Mouse (Mus musculus): ENCODE data around the gene Tmem30b. TPM values are rescaled to one million over a fixed set of nuclear protein-coding genes. Genes with fewer than 3 reads are reported as not detected.
"Not testable (repeated sequence)": the region's sequence is repeated elsewhere in the genome, so short reads cannot be mapped to it uniquely, and the experiment has no call there.

Gene Tmem30b
- polyA plus RNA-seq, 1 experiment from 2014 or later = 22.9 TPM

- no peak for DNase-seq (ENCODE audit: low spot score)
- no peak overlapping the region; the same call in 1 of the 2 replicates for H3K9ac ChIP-seq (ENCODE audit: low read length)
- H3K4me1 ChIP-seq (ENCODE audit: control insufficient read depth, insufficient read depth, low read length) = peaks cover 20% of the 10 kb centered on the region
- no peak overlapping the region for H3K27ac ChIP-seq (replicated peaks; ENCODE audit: low read depth, low read length)
- no peak overlapping the region for H3K4me2 ChIP-seq (ENCODE audit: low read depth, severe bottlenecking)
- no peaks in the 10 kb centered on the region for H3K27me3 ChIP-seq (ENCODE audit: control insufficient read depth, insufficient read depth, low read length)
- ATAC-seq (ENCODE audit: insufficient number of reproducible peaks, low FRiP score, low TSS enrichment, low read depth) = no peak
- H3K36me3 ChIP-seq (ENCODE audit: control insufficient read depth, insufficient read depth, low read length) = no peaks in the 10 kb centered on the region
- H3K4me3 ChIP-seq (ENCODE audit: low read depth, low read length) = no peak overlapping the region
- H3K9me3 ChIP-seq (ENCODE audit: control insufficient read depth, low read length) = no peaks in the 10 kb centered on the region
- 35% methylated on average over 11 of the region's 11 CpGs for WGBS
These were observed 14.2 kb downstream of the Tmem30b start for GRCm38 (mm10) chr12:73531889-73532479.

- WGBS = 54% methylated on average over 11 of the region's 11 CpGs
- Histone ChIP-seq H3K9ac (ENCODE audit: low read length) (no peak overlapping the region), H3K4me1 (ENCODE audit: control insufficient read depth, insufficient read depth, low read length) (peaks cover 35% of the 10 kb centered on the region), H3K27ac (replicated peaks; ENCODE audit: low read depth, low read length) (peak overlapping the region; percentile 56; the same call in 1 of the 2 replicates), H3K4me2 (ENCODE audit: low read depth, severe bottlenecking) (peak overlapping the region; percentile 22; the same call in 1 of the 2 replicates), H3K9me3 (ENCODE audit: control insufficient read depth, low read length) (no peaks in the 10 kb centered on the region), H3K4me3 (ENCODE audit: low read depth, low read length) (no peak overlapping the region), H3K27me3 (ENCODE audit: control insufficient read depth, insufficient read depth, low read length) (no peaks in the 10 kb centered on the region), H3K36me3 (ENCODE audit: control insufficient read depth, insufficient read depth, low read length) (no peaks in the 10 kb centered on the region)
- no peak for DNase-seq (ENCODE audit: low spot score)
- no peak for ATAC-seq (ENCODE audit: insufficient number of reproducible peaks, low FRiP score, low TSS enrichment, low read depth)
These were observed 16.6 kb downstream of the Tmem30b start for GRCm38 (mm10) chr12:73529590-73529989.

GRCm38 (mm10) chr12:73529131-73529530, 17.1 kb downstream of the Tmem30b start:
- Histone ChIP-seq H3K27ac (replicated peaks; ENCODE audit: low read depth, low read length) (peak overlapping the region; percentile 56; the same call in 1 of the 2 replicates), H3K27me3 (ENCODE audit: control insufficient read depth, insufficient read depth, low read length) (no peaks in the 10 kb centered on the region), H3K9me3 (ENCODE audit: control insufficient read depth, low read length) (no peaks in the 10 kb centered on the region), H3K4me1 (ENCODE audit: control insufficient read depth, insufficient read depth, low read length) (peaks cover 37% of the 10 kb centered on the region), H3K4me2 (ENCODE audit: low read depth, severe bottlenecking) (peak overlapping the region; percentile 22), H3K36me3 (ENCODE audit: control insufficient read depth, insufficient read depth, low read length) (no peaks in the 10 kb centered on the region), H3K4me3 (ENCODE audit: low read depth, low read length) (no peak overlapping the region), H3K9ac (ENCODE audit: low read length) (no peak overlapping the region)
- peak; percentile 74 for ATAC-seq (ENCODE audit: insufficient number of reproducible peaks, low FRiP score, low TSS enrichment, low read depth)
- WGBS = 8% methylated on average over 9 of the region's 9 CpGs
- DNase-seq (ENCODE audit: low spot score) = peak; percentile 83

- not testable (repeated sequence) for H3K4me3 ChIP-seq (ENCODE audit: low read depth, low read length); H3K4me2 ChIP-seq (ENCODE audit: low read depth, severe bottlenecking); H3K27me3 ChIP-seq (ENCODE audit: control insufficient read depth, insufficient read depth, low read length); H3K36me3 ChIP-seq (ENCODE audit: control insufficient read depth, insufficient read depth, low read length); H3K9ac ChIP-seq (ENCODE audit: low read length); H3K9me3 ChIP-seq (ENCODE audit: control insufficient read depth, low read length); DNase-seq (ENCODE audit: low spot score); H3K27ac ChIP-seq (replicated peaks; ENCODE audit: low read depth, low read length)
- ATAC-seq (ENCODE audit: insufficient number of reproducible peaks, low FRiP score, low TSS enrichment, low read depth) = 0 out of 2 replicates have a peak, but pooled peaks have one; percentile 41
- WGBS = 88% methylated on average over 1 of the region's 1 CpGs
- H3K4me1 ChIP-seq (ENCODE audit: control insufficient read depth, insufficient read depth, low read length) = peaks cover 42% of the 10 kb centered on the region
These were observed 18.1 kb downstream of the Tmem30b start for GRCm38 (mm10) chr12:73528142-73528541.

GRCm38 (mm10) chr12:73525254-73525885, 20.8 kb downstream of the Tmem30b start:
- H3K4me3 ChIP-seq (ENCODE audit: low read depth, low read length) = no peak overlapping the region
- H3K27ac ChIP-seq (replicated peaks; ENCODE audit: low read depth, low read length) = peak overlapping the region; percentile 67; the same call in 1 of the 2 replicates

GRCm38 (mm10) chr12:73523066-73523465, 23.1 kb downstream of the Tmem30b start:
- Histone ChIP-seq H3K4me2 (ENCODE audit: low read depth, severe bottlenecking) (no peak overlapping the region), H3K4me1 (ENCODE audit: control insufficient read depth, insufficient read depth, low read length) (peaks cover 38% of the 10 kb centered on the region), H3K9me3 (ENCODE audit: control insufficient read depth, low read length) (no peaks in the 10 kb centered on the region), H3K4me3 (ENCODE audit: low read depth, low read length) (no peak overlapping the region), H3K27ac (replicated peaks; ENCODE audit: low read depth, low read length) (no peak overlapping the region), H3K9ac (ENCODE audit: low read length) (no peak overlapping the region), H3K36me3 (ENCODE audit: control insufficient read depth, insufficient read depth, low read length) (no peaks in the 10 kb centered on the region), H3K27me3 (ENCODE audit: control insufficient read depth, insufficient read depth, low read length) (no peaks in the 10 kb centered on the region)
- ATAC-seq (ENCODE audit: insufficient number of reproducible peaks, low FRiP score, low TSS enrichment, low read depth) (no peak), DNase-seq (ENCODE audit: low spot score) (no peak)
- 46% methylated on average over 12 of the region's 12 CpGs for WGBS

More at GRCm38 (mm10) chr12:73525254-73525885, 20.8 kb downstream of the Tmem30b start:
- peak; percentile 65 for DNase-seq (ENCODE audit: low spot score)
- Histone ChIP-seq H3K9ac (ENCODE audit: low read length) (no peak overlapping the region), H3K4me1 (ENCODE audit: control insufficient read depth, insufficient read depth, low read length) (peaks cover 46% of the 10 kb centered on the region), H3K9me3 (ENCODE audit: control insufficient read depth, low read length) (no peaks in the 10 kb centered on the region), H3K36me3 (ENCODE audit: control insufficient read depth, insufficient read depth, low read length) (no peaks in the 10 kb centered on the region), H3K4me2 (ENCODE audit: low read depth, severe bottlenecking) (0 out of 2 replicates have a peak overlapping the region, but pooled peaks have one; percentile 11), H3K27me3 (ENCODE audit: control insufficient read depth, insufficient read depth, low read length) (no peaks in the 10 kb centered on the region)
- no peak for ATAC-seq (ENCODE audit: insufficient number of reproducible peaks, low FRiP score, low TSS enrichment, low read depth)
- 17% methylated on average over 8 of the region's 8 CpGs for WGBS

GRCm38 (mm10) chr12:73521944-73522343, 24.2 kb downstream of the Tmem30b start:
- Histone ChIP-seq H3K4me1 (ENCODE audit: control insufficient read depth, insufficient read depth, low read length) (peaks cover 38% of the 10 kb centered on the region), H3K36me3 (ENCODE audit: control insufficient read depth, insufficient read depth, low read length) (no peaks in the 10 kb centered on the region), H3K9ac (ENCODE audit: low read length) (no peak overlapping the region), H3K27ac (replicated peaks; ENCODE audit: low read depth, low read length) (no peak overlapping the region; the same call in 1 of the 2 replicates), H3K27me3 (ENCODE audit: control insufficient read depth, insufficient read depth, low read length) (no peaks in the 10 kb centered on the region), H3K4me2 (ENCODE audit: low read depth, severe bottlenecking) (no peak overlapping the region), H3K4me3 (ENCODE audit: low read depth, low read length) (no peak overlapping the region), H3K9me3 (ENCODE audit: control insufficient read depth, low read length) (no peaks in the 10 kb centered on the region)
- ATAC-seq (ENCODE audit: insufficient number of reproducible peaks, low FRiP score, low TSS enrichment, low read depth) = peak; percentile 19; the same call in 1 of the 2 replicates
- WGBS = 4% methylated on average over 3 of the region's 3 CpGs
- DNase-seq (ENCODE audit: low spot score) = peak; percentile 54

- H3K4me3 ChIP-seq (ENCODE audit: low read depth, low read length) = no peak overlapping the region
- peaks cover 36% of the 10 kb centered on the region for H3K4me1 ChIP-seq (ENCODE audit: control insufficient read depth, insufficient read depth, low read length)
- no peak overlapping the region for H3K4me2 ChIP-seq (ENCODE audit: low read depth, severe bottlenecking)
- DNase-seq (ENCODE audit: low spot score) = peak; percentile 89
- H3K9me3 ChIP-seq (ENCODE audit: control insufficient read depth, low read length) = no peaks in the 10 kb centered on the region
- H3K9ac ChIP-seq (ENCODE audit: low read length) = no peak overlapping the region
- peak; percentile 71; the same call in 1 of the 2 replicates for ATAC-seq (ENCODE audit: insufficient number of reproducible peaks, low FRiP score, low TSS enrichment, low read depth)
- H3K36me3 ChIP-seq (ENCODE audit: control insufficient read depth, insufficient read depth, low read length) = no peaks in the 10 kb centered on the region
- 7% methylated on average over 15 of the region's 15 CpGs for WGBS
- no peaks in the 10 kb centered on the region for H3K27me3 ChIP-seq (ENCODE audit: control insufficient read depth, insufficient read depth, low read length)
- H3K27ac ChIP-seq (replicated peaks; ENCODE audit: low read depth, low read length) = peak overlapping the region; percentile 10; the same call in 1 of the 2 replicates
These were observed 24.9 kb downstream of the Tmem30b start for GRCm38 (mm10) chr12:73521238-73521841.

Measured in limb, embryonic 11.5 days (tissue).